Mouse (Mus musculus): ENCODE data around the gene Sh3gl3. TPM values are rescaled to one million over a fixed set of nuclear protein-coding genes. Genes with fewer than 3 reads are reported as not detected.
"Not testable (repeated sequence)": the region's sequence is repeated elsewhere in the genome, so short reads cannot be mapped to it uniquely, and the experiment has no call there.

Gene Sh3gl3
- polyA plus RNA-seq, 1 experiment from 2014 or later: 72.2 TPM

DNA sequence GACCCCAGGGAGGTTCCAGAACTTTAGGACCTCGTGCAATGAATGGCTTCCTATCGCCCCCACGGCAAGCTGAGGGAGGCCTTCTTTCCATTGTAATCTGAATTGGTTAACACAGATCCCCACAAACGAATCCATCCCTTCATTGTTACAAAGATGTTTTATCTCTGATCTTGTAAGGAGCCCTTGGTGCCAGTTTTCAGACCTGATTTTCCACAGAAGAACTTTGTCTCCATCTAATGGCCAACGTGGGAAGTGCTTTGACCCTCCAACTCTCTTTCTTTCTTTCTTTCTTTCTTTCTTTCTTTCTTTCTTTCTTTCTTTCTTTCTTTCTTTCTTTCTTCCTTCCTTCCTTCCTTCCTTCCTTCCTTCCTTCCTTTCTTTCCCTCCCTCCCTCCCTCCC is 99.2 kb downstream of the Sh3gl3 start:
- not testable (repeated sequence) for H3K9me3 ChIP-seq (ENCODE audit: control insufficient read depth, low read length); H3K4me1 ChIP-seq (replicated peaks; ENCODE audit: control insufficient read depth, insufficient read depth, low read length); H3K4me2 ChIP-seq (replicated peaks); ATAC-seq (ENCODE audit: low FRiP score); H3K27me3 ChIP-seq (ENCODE audit: control insufficient read depth, insufficient read depth, low read length); H3K9ac ChIP-seq; H3K27ac ChIP-seq; H3K4me3 ChIP-seq (replicated peaks; ENCODE audit: low read length); H3K36me3 ChIP-seq (replicated peaks; ENCODE audit: control insufficient read depth, insufficient read depth)
- WGBS: 31% methylated on average over 5 of the region's 5 CpGs
- peak; percentile 79 for DNase-seq (ENCODE audit: low spot score)

DNA sequence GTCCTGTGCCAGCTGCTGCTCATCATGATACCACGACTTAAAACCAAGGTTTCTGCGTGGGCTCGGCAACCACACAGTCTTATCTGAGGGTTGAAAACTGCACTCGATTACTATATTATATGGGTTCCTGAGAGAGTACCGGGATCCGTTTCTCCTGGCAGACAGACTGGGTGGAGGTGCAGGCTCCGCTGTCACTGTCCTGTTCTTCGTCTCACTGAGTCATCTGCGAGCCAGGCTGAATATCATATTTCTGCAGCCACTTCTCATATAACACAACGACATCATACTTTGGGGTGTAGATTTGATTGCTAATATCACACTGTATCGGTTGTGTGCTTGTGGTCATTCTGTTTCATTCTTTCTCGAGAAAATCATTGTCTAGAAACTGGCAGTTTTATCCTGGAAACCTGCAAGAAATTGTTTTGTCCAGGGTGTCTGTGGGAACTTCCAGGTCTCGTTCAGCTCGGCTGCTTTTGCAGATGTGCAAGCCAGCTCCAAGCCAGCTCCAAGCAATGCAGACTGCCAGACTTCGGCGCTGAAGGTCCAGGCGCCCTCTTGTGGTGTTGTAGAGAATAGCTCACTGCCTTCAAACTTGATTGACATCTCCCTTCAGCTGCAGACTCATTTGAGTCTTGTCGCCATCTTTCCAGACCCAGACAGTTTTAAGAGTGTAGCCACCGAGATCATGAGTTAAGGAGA is 100.5 kb downstream of the Sh3gl3 start:
- no peaks in the 10 kb centered on the region for H3K4me1 ChIP-seq (replicated peaks; ENCODE audit: control insufficient read depth, insufficient read depth, low read length)
- H3K36me3 ChIP-seq (replicated peaks; ENCODE audit: control insufficient read depth, insufficient read depth): no peaks in the 10 kb centered on the region
- H3K9ac ChIP-seq: no peak overlapping the region
- DNase-seq (ENCODE audit: low spot score) (peak; percentile 77), ATAC-seq (ENCODE audit: low FRiP score) (peak; percentile 38; the same call in 1 of the 2 replicates)
- H3K9me3 ChIP-seq (ENCODE audit: control insufficient read depth, low read length): no peaks in the 10 kb centered on the region
- H3K4me2 ChIP-seq (replicated peaks): no peak overlapping the region
- no peaks in the 10 kb centered on the region for H3K27me3 ChIP-seq (ENCODE audit: control insufficient read depth, insufficient read depth, low read length)
- no peak overlapping the region for H3K27ac ChIP-seq
- H3K4me3 ChIP-seq (replicated peaks; ENCODE audit: low read length): no peak overlapping the region
- whole genome bisulfite sequencing: 59% methylated on average over 19 of the region's 19 CpGs

DNA sequence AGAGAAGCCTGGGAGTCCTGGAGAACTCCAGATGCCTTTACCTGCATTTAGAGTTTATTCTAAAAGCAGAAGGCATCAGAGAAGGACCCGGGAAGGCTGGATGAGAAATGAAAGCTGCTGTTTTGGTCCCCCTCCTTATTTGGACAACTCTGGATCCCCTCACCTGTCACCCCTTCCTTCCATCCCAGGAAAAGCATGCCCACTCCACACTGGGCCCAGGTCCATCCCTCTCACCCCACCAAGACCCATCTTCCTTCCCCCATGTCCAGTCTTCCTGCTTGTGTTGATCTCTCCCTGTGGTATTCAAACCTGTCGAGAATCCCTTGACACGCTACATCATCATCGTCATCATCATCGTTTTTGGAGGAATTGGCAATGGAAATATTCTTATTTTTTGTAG is 101.3 kb downstream of the Sh3gl3 start:
- H3K4me1 ChIP-seq (replicated peaks; ENCODE audit: control insufficient read depth, insufficient read depth, low read length): no peaks in the 10 kb centered on the region
- H3K9ac ChIP-seq: no peak overlapping the region
- DNase-seq (ENCODE audit: low spot score) (no peak), ATAC-seq (ENCODE audit: low FRiP score) (no peak)
- H3K4me2 ChIP-seq (replicated peaks): no peak overlapping the region
- WGBS: 92% methylated on average over 5 of the region's 5 CpGs
- H3K27me3 ChIP-seq (ENCODE audit: control insufficient read depth, insufficient read depth, low read length): no peaks in the 10 kb centered on the region
- no peak overlapping the region for H3K4me3 ChIP-seq (replicated peaks; ENCODE audit: low read length)
- H3K9me3 ChIP-seq (ENCODE audit: control insufficient read depth, low read length): no peaks in the 10 kb centered on the region
- H3K27ac ChIP-seq: no peak overlapping the region
- H3K36me3 ChIP-seq (replicated peaks; ENCODE audit: control insufficient read depth, insufficient read depth): no peaks in the 10 kb centered on the region

DNA sequence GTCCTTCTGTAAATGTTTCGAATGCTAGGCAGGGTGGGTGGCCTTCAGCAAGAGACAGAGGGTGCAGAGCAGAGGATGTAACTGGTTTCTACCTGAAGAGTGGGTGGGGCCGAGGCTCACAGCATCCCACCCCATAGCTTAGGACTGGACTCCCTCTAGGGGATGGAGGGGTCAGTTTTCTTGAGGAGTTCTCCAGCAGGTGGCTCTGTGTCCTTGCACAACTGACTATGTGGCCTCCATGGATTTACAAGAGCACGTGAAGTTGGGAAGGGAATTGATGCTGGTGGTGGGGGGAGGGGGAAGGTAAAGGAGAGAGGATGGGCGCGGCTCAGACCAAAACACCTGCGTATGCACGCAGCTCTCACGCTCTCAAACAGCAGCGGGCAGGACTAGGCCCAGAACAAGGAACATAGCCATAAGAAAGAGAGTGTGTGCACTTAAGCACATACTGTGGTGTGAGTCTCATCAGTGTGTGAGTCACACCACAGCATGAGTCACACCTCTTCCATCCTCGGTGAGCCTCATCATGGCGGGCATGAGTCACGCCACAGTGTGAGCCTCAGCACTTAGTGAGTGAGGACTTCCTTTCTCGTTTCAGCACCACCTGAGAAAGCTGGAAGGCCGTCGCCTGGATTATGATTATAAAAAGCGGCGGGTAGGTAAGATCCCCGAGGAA is 102.0 kb downstream of the Sh3gl3 start:
- H3K4me2 ChIP-seq (replicated peaks): no peak overlapping the region
- H3K27me3 ChIP-seq (ENCODE audit: control insufficient read depth, insufficient read depth, low read length): no peaks in the 10 kb centered on the region
- no peak overlapping the region for H3K27ac ChIP-seq
- no peaks in the 10 kb centered on the region for H3K36me3 ChIP-seq (replicated peaks; ENCODE audit: control insufficient read depth, insufficient read depth)
- DNase-seq (ENCODE audit: low spot score): no peak
- H3K4me1 ChIP-seq (replicated peaks; ENCODE audit: control insufficient read depth, insufficient read depth, low read length): no peaks in the 10 kb centered on the region
- 81% methylated on average over 18 of the region's 18 CpGs for WGBS
- no peaks in the 10 kb centered on the region for H3K9me3 ChIP-seq (ENCODE audit: control insufficient read depth, low read length)
- H3K9ac ChIP-seq: no peak overlapping the region
- ATAC-seq (ENCODE audit: low FRiP score): no peak
- no peak overlapping the region for H3K4me3 ChIP-seq (replicated peaks; ENCODE audit: low read length)

DNA sequence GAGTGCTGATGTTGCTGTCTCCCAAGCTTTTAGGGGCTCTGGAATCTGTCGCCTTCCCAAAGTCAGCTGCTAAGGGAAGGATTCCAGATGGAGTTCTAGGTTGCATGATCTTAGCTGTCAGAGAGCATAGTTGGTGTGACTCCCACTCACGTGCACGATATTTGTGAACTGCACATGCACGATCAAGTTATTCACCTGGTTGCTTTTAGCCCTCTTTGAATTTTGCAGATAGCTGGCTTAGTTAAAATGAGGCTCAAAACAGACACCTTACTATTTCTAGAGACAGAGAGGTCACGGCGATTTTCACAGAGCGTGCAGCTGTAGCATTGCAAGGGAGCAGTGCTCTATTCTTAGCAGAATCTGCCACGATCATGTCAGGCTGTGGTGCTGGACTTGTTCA is 108.4 kb downstream of the Sh3gl3 start:
- WGBS: 90% methylated on average over 8 of the region's 8 CpGs
- no peaks in the 10 kb centered on the region for H3K36me3 ChIP-seq (replicated peaks; ENCODE audit: control insufficient read depth, insufficient read depth)
- DNase-seq (ENCODE audit: low spot score) (no peak), ATAC-seq (ENCODE audit: low FRiP score) (no peak)
- no peaks in the 10 kb centered on the region for H3K4me1 ChIP-seq (replicated peaks; ENCODE audit: control insufficient read depth, insufficient read depth, low read length)
- no peak overlapping the region for H3K27ac ChIP-seq
- no peaks in the 10 kb centered on the region for H3K9me3 ChIP-seq (ENCODE audit: control insufficient read depth, low read length)
- H3K4me2 ChIP-seq (replicated peaks): no peak overlapping the region
- no peak overlapping the region for H3K9ac ChIP-seq
- no peak overlapping the region for H3K4me3 ChIP-seq (replicated peaks; ENCODE audit: low read length)
- H3K27me3 ChIP-seq (ENCODE audit: control insufficient read depth, insufficient read depth, low read length): no peaks in the 10 kb centered on the region

DNA sequence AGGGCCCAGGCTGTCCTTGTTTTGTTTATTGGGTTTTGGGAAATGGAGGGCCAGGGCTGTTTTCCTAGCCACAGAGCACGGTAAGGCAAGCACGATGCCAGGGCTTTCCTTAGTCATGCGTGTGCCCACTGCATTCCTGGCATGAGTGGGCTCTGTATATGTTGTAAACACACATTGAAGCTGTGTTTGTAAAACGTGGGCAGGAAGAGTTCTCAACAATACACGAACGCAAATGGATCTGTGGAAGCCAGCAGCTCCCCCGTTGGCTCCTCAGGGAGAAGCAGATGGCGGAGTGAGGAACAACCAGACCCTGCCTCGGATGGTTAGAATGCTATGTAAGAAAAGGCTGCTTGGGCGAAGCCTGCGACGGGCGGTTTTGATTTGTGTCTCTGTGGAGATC is 108.8 kb downstream of the Sh3gl3 start:
- ATAC-seq (ENCODE audit: low FRiP score) (no peak), DNase-seq (ENCODE audit: low spot score) (no peak)
- Histone ChIP-seq H3K9ac (no peak overlapping the region), H3K27me3 (ENCODE audit: control insufficient read depth, insufficient read depth, low read length) (no peaks in the 10 kb centered on the region), H3K36me3 (replicated peaks; ENCODE audit: control insufficient read depth, insufficient read depth) (no peaks in the 10 kb centered on the region), H3K4me1 (replicated peaks; ENCODE audit: control insufficient read depth, insufficient read depth, low read length) (no peaks in the 10 kb centered on the region), H3K4me2 (replicated peaks) (no peak overlapping the region), H3K4me3 (replicated peaks; ENCODE audit: low read length) (no peak overlapping the region), H3K9me3 (ENCODE audit: control insufficient read depth, low read length) (0 out of 2 replicates have a peak, but pooled peaks cover 3% of the 10 kb centered on the region), H3K27ac (no peak overlapping the region)
- 79% methylated on average over 13 of the region's 13 CpGs for WGBS

DNA sequence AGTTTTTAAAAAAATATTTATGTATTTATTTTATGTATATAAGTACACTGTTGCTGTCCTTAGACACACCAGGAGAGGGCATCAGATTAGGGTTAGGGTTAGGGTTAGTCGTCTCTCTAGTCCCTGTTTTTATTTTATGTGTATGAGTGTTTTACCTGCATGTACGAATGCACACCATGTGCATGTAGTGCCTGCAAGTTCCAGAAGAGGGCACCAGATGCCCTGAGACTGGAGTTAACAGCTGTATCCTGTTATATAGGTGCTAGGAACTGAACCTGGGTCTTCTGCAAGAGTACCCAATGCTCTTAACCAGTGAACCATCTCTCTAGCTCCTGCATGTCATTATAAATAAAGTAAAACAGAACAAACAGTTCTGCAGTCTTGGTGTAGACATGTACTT is 113.6 kb downstream of the Sh3gl3 start:
- Histone ChIP-seq H3K9ac (no peak overlapping the region), H3K36me3 (replicated peaks; ENCODE audit: control insufficient read depth, insufficient read depth) (no peaks in the 10 kb centered on the region), H3K9me3 (ENCODE audit: control insufficient read depth, low read length) (0 out of 2 replicates have a peak, but pooled peaks cover 3% of the 10 kb centered on the region), H3K27ac (no peak overlapping the region), H3K4me1 (replicated peaks; ENCODE audit: control insufficient read depth, insufficient read depth, low read length) (no peaks in the 10 kb centered on the region), H3K27me3 (ENCODE audit: control insufficient read depth, insufficient read depth, low read length) (no peaks in the 10 kb centered on the region), H3K4me2 (replicated peaks) (no peak overlapping the region), H3K4me3 (replicated peaks; ENCODE audit: low read length) (no peak overlapping the region)
- DNase-seq (ENCODE audit: low spot score) (no peak), ATAC-seq (ENCODE audit: low FRiP score) (no peak)
- 99% methylated on average over 2 of the region's 2 CpGs for WGBS

DNA sequence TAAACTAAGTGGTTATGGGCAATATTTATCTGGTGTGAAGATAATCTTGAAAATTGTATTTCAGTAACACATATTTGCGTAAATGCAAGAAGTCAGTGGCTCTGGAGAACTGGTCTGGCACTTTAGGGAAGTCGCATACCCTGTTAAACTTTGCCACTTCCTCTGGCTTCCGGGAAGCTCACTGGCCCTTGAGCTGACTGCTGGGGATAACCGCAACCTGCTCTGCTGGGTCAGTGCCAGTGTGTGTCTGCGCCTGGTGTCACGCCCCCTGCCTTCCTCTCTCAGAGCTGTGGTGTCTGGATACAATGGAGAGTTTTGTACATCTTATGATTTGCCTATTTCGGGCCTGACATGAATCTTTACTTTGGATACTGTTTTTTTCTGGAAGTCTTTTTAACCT is 119.8 kb downstream of the Sh3gl3 start:
- no peaks in the 10 kb centered on the region for H3K36me3 ChIP-seq (replicated peaks; ENCODE audit: control insufficient read depth, insufficient read depth)
- H3K27ac ChIP-seq: no peak overlapping the region
- ATAC-seq (ENCODE audit: low FRiP score) (no peak), DNase-seq (ENCODE audit: low spot score) (no peak)
- 75% methylated on average over 7 of the region's 7 CpGs for WGBS
- 0 out of 2 replicates have a peak, but pooled peaks cover 2% of the 10 kb centered on the region for H3K4me1 ChIP-seq (replicated peaks; ENCODE audit: control insufficient read depth, insufficient read depth, low read length)
- H3K9me3 ChIP-seq (ENCODE audit: control insufficient read depth, low read length): no peaks in the 10 kb centered on the region
- no peak overlapping the region for H3K4me2 ChIP-seq (replicated peaks)
- H3K4me3 ChIP-seq (replicated peaks; ENCODE audit: low read length): no peak overlapping the region
- no peak overlapping the region for H3K9ac ChIP-seq
- no peaks in the 10 kb centered on the region for H3K27me3 ChIP-seq (ENCODE audit: control insufficient read depth, insufficient read depth, low read length)

DNA sequence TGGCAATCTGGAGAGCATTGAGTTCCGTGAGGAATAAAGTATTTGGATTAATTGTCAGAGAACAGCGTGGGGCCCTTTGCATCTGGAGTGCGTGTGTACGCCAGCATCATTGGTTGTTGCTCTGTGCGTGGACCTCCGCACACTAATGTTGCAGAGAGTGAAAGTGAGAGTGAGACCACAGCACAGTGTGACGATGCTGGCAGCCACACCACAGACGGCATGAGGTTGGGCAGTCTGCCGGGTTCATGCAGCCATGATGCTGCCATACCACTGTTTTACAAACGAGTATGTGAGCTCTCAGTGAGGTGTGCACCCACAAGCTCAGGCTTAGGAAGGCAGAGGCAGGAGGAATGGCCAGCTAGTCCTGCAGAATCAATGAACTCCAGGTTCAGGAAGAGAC is 120.4 kb downstream of the Sh3gl3 start:
- H3K36me3 ChIP-seq (replicated peaks; ENCODE audit: control insufficient read depth, insufficient read depth): no peaks in the 10 kb centered on the region
- DNase-seq (ENCODE audit: low spot score): no peak
- no peak for ATAC-seq (ENCODE audit: low FRiP score)
- no peak overlapping the region for H3K9ac ChIP-seq
- no peaks in the 10 kb centered on the region for H3K9me3 ChIP-seq (ENCODE audit: control insufficient read depth, low read length)
- H3K27me3 ChIP-seq (ENCODE audit: control insufficient read depth, insufficient read depth, low read length): no peaks in the 10 kb centered on the region
- no peak overlapping the region for H3K27ac ChIP-seq
- 73% methylated on average over 10 of the region's 10 CpGs for WGBS
- H3K4me3 ChIP-seq (replicated peaks; ENCODE audit: low read length): no peak overlapping the region
- H3K4me2 ChIP-seq (replicated peaks): no peak overlapping the region
- 0 out of 2 replicates have a peak, but pooled peaks cover 2% of the 10 kb centered on the region for H3K4me1 ChIP-seq (replicated peaks; ENCODE audit: control insufficient read depth, insufficient read depth, low read length)
